Mouse (Mus musculus): Measurements from ENCODE around the gene Cdyl2. TPM values are rescaled to one million over a fixed set of nuclear protein-coding genes. Genes with fewer than 3 reads are reported as not detected.

Gene Cdyl2
- polyA plus RNA-seq (2021; fragmentation: Nextera tagmentation), result 6.9 and 7.2 TPM in 2 replicates
- long read RNA-seq, experiment 1, transcript Cdyl2-201 (7 exons, 2,411 nt), result major isoform, 31 of 36 reads
- long read RNA-seq, experiment 1, partial matches to known transcripts, result 1 of 36 reads
- long read RNA-seq, experiment 1, other reads (novel, unspliced or antisense), result 4 of 36 reads
- long read RNA-seq, experiment 2, transcript Cdyl2-201 (7 exons, 2,411 nt), result major isoform, 10 of 16 reads
- long read RNA-seq, experiment 2, partial matches to known transcripts, result 3 of 16 reads
- long read RNA-seq, experiment 2, other reads (novel, unspliced or antisense), result 3 of 16 reads

DNA sequence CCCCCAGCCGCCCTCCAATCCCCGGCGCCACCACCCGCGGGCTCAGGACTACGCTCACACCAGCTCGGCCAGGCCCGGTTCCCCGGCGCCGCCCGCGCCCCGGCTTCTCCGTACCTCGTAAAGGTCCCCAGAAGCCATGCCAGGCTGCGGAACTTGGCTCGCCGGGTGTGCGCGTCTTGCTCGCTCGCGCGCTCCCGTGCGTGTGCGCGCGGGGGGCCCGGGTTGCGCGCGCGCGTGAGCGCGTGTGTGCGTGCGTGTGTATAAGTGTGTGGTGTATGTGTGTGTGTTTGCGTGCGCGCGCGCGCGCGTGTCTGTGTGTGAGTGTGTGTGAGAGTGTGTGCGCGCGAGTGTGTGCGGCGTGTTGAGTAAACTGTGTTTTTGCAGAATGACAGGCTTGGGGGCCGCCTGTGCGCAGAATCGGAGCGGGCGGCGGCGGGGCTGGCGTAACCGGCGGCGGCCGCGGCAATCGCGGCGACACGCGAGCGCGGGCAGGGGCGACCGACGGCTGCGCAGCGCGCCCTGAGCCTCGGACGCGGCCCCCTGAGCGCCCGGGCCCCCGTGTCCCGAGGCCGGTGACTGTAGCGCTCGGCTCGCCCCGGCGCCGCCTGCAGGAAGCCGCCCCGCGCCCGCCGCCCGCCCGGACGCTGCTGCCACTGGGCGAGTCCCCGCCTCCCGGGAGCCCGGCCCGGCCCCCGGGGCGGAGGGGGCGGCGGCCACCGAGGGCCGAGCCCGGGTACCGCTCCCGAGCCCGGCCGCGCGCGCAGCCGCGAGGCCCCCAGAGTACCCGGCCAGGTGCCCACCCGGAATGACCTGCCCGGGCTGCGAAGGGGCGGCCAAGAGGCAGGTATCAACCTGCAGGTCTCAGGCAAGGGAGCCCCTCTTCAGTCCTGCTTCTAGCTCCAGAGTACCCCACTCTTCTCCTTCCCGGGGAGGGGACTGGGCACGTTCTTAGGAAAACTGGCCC is at the start of gene Cdyl2:
Cdyl2 (minus strand) TSS at position 308 of the 964 bp plus-strand sequence.

Other genes starting within 250 kb of the Cdyl2 start
- gene Dynlrb2, start 228.0 kb downstream of the Cdyl2 start, polyA plus RNA-seq (2021; fragmentation: Nextera tagmentation), result 8.0 and 8.9 TPM in 2 replicates
- gene Cmc2, start 188.5 kb upstream of the Cdyl2 start, polyA plus RNA-seq (2021; fragmentation: Nextera tagmentation), result 50.3 and 64.3 TPM in 2 replicates
- 0.38 and 0.51 TPM in 2 replicates for gene Cenpn, start 188.7 kb upstream of the Cdyl2 start, polyA plus RNA-seq (2021; fragmentation: Nextera tagmentation)
- 6.5 and 10.7 TPM in 2 replicates for gene Atmin, start 210.4 kb upstream of the Cdyl2 start, polyA plus RNA-seq (2021; fragmentation: Nextera tagmentation)
- 3.1 and 5.6 TPM in 2 replicates for gene 1700030J22Rik, start 246.0 kb upstream of the Cdyl2 start, polyA plus RNA-seq (2021; fragmentation: Nextera tagmentation)